Mouse (Mus musculus) liver, embryonic 14.5 days (tissue): ENCODE data around the gene Mfsd12.

Experiments
- CTCF ChIP-seq: IDR thresholded peaks from 2 replicates; pipeline ENCODE4 v1.5.1; 2016; ENCODE audit warnings: antibody characterized with exemption, low read depth, control low read depth
- EP300 ChIP-seq: IDR thresholded peaks from 2 replicates; pipeline ENCODE4 v1.6.1; 2016; ENCODE audit warnings: antibody characterized with exemption, low read depth

DNA sequence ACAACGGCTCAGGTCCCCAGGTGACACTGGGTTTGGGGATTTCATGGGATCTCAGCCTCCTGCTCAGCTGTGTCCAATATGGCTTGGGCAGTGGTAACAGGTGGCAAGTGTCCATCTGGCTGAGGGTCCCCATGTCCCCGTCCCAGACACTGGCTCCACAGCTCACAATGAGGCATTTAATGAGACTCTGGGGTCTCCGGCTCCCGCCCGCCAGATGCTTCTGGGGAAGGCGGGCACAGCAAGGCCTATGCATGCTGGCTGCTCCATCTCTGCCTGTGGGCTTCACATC, 9.9 kb downstream of the Mfsd12 start:
- TF ChIP-seq CTCF (no peak), EP300 (no peak)
